Mouse (Mus musculus): ENCODE results near the gene Apol8. TPM values are rescaled to one million over a fixed set of nuclear protein-coding genes. Genes with fewer than 3 reads are reported as not detected.
A peak's percentile ranks its signal among the peaks of the same experiment; 100 is the strongest.
"Not testable (repeated sequence)": the region's sequence is repeated elsewhere in the genome, so short reads cannot be mapped to it uniquely, and the experiment has no call there.

Apol8 gene
- total and polyA plus RNA-seq, 2 experiments from 2014 or later, result 0.36 TPM; not detected in 1

- H3K9me3 ChIP-seq (ENCODE audit: low read length), result no peaks in the 10 kb centered on the region
- H3K4me2 ChIP-seq (ENCODE audit: low read depth, low read length, poor library complexity, severe bottlenecking), result no peak overlapping the region
- H3K4me1 ChIP-seq (ENCODE audit: insufficient read depth, low read length), result no peaks in the 10 kb centered on the region
- no peaks in the 10 kb centered on the region for H3K36me3 ChIP-seq (ENCODE audit: insufficient read depth, low read length)
- H3K27me3 ChIP-seq (ENCODE audit: insufficient read depth, low read length), result no peaks in the 10 kb centered on the region
- 91% methylated on average over 10 of the region's 10 CpGs for WGBS
- no peak overlapping the region for H3K27ac ChIP-seq (ENCODE audit: low read depth, low read length)
- no peak for ATAC-seq (ENCODE audit: low FRiP score)
- DNase-seq (ENCODE audit: low spot score), result peak; percentile 54
- H3K9ac ChIP-seq (replicated peaks; ENCODE audit: low read length, poor library complexity, severe bottlenecking), result no peak overlapping the region
- H3K4me3 ChIP-seq (ENCODE audit: low read depth, low read length), result no peak overlapping the region
- TF ChIP-seq CTCF (IDR thresholded peaks at IDR 0.05), result no peak
Measured at GRCm38 (mm10) chr15:77749717-77750116, 7.1 kb downstream of the Apol8 start.

- DNase-seq (ENCODE audit: low spot score) (no peak), ATAC-seq (ENCODE audit: low FRiP score) (no peak)
- Histone ChIP-seq H3K9ac (replicated peaks; ENCODE audit: low read length, poor library complexity, severe bottlenecking) (no peak overlapping the region), H3K9me3 (ENCODE audit: low read length) (no peaks in the 10 kb centered on the region), H3K27me3 (ENCODE audit: insufficient read depth, low read length) (no peaks in the 10 kb centered on the region), H3K4me3 (ENCODE audit: low read depth, low read length) (no peak overlapping the region), H3K36me3 (ENCODE audit: insufficient read depth, low read length) (no peaks in the 10 kb centered on the region), H3K4me1 (ENCODE audit: insufficient read depth, low read length) (no peaks in the 10 kb centered on the region), H3K27ac (ENCODE audit: low read depth, low read length) (no peak overlapping the region), H3K4me2 (ENCODE audit: low read depth, low read length, poor library complexity, severe bottlenecking) (no peak overlapping the region)
- TF ChIP-seq CTCF (IDR thresholded peaks at IDR 0.05), result no peak
- WGBS, result 97% methylated on average over 3 of the region's 3 CpGs
Measured at GRCm38 (mm10) chr15:77748414-77748813, 8.4 kb downstream of the Apol8 start.

- DNase-seq (ENCODE audit: low spot score), result peak; percentile 16
Measured at GRCm38 (mm10) chr15:77746326-77746725, 10.5 kb downstream of the Apol8 start.

DNA sequence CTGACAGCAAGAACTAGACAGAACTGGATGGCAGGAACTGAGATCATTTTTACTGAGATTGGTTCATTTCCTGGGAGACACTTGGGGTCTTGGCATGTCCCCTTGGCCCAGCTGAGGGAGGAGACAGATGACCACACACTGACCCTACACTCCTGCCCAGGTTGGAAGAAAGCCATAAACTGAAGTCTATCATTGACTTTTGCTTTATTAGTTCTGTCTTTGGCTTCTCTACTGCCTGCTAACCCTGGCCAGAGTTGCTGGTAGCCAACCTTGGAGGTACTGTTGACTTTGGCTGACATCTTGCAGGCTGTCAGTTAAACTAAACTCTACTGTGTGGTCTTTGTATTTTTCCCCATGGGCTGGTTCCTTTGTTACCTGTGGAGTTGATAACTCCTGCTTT, 11.7 kb downstream of the Apol8 start:
- H3K9me3 ChIP-seq (ENCODE audit: low read length), result no peaks in the 10 kb centered on the region
- H3K27me3 ChIP-seq (ENCODE audit: insufficient read depth, low read length), result no peaks in the 10 kb centered on the region
- H3K4me2 ChIP-seq (ENCODE audit: low read depth, low read length, poor library complexity, severe bottlenecking), result no peak overlapping the region
- ATAC-seq (ENCODE audit: low FRiP score) (no peak), DNase-seq (ENCODE audit: low spot score) (no peak)
- H3K27ac ChIP-seq (ENCODE audit: low read depth, low read length), result no peak overlapping the region
- H3K9ac ChIP-seq (replicated peaks; ENCODE audit: low read length, poor library complexity, severe bottlenecking), result no peak overlapping the region
- H3K4me3 ChIP-seq (ENCODE audit: low read depth, low read length), result no peak overlapping the region
- TF ChIP-seq CTCF (IDR thresholded peaks at IDR 0.05), result no peak
- no peaks in the 10 kb centered on the region for H3K4me1 ChIP-seq (ENCODE audit: insufficient read depth, low read length)
- H3K36me3 ChIP-seq (ENCODE audit: insufficient read depth, low read length), result no peaks in the 10 kb centered on the region

More at GRCm38 (mm10) chr15:77746326-77746725, 10.5 kb downstream of the Apol8 start:
- Histone ChIP-seq H3K36me3 (ENCODE audit: insufficient read depth, low read length) (no peaks in the 10 kb centered on the region), H3K4me1 (ENCODE audit: insufficient read depth, low read length) (no peaks in the 10 kb centered on the region), H3K27me3 (ENCODE audit: insufficient read depth, low read length) (no peaks in the 10 kb centered on the region), H3K4me3 (ENCODE audit: low read depth, low read length) (no peak overlapping the region), H3K4me2 (ENCODE audit: low read depth, low read length, poor library complexity, severe bottlenecking) (no peak overlapping the region), H3K9ac (replicated peaks; ENCODE audit: low read length, poor library complexity, severe bottlenecking) (no peak overlapping the region), H3K9me3 (ENCODE audit: low read length) (no peaks in the 10 kb centered on the region), H3K27ac (ENCODE audit: low read depth, low read length) (no peak overlapping the region)
- TF ChIP-seq CTCF (IDR thresholded peaks at IDR 0.05), result no peak
- ATAC-seq (ENCODE audit: low FRiP score), result no peak
- WGBS, result 95% methylated on average over 1 of the region's 1 CpGs

DNA sequence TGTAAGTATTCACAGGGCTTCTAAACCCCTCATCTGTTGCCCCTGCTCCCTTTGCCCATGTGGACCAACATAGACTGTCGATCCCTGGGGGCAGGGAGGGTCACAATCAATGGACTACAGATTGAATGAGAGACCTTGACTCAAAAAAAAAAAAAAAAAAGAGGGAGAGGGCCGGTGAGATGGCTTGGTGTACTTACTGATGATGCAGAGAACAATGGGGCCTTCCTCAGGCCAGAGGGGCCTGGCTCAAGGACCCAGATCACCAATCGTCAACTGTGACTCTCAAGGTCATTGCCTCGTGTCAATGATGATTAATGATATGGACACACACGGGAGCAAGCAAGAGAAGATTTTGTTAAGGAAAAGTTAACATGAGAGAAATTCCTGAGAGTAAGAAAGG, 12.2 kb downstream of the Apol8 start:
- Histone ChIP-seq H3K27ac (ENCODE audit: low read depth, low read length) (no peak overlapping the region), H3K4me3 (ENCODE audit: low read depth, low read length) (no peak overlapping the region), H3K4me2 (ENCODE audit: low read depth, low read length, poor library complexity, severe bottlenecking) (no peak overlapping the region), H3K9ac (replicated peaks; ENCODE audit: low read length, poor library complexity, severe bottlenecking) (no peak overlapping the region), H3K27me3 (ENCODE audit: insufficient read depth, low read length) (no peaks in the 10 kb centered on the region), H3K36me3 (ENCODE audit: insufficient read depth, low read length) (no peaks in the 10 kb centered on the region), H3K4me1 (ENCODE audit: insufficient read depth, low read length) (no peaks in the 10 kb centered on the region), H3K9me3 (ENCODE audit: low read length) (no peaks in the 10 kb centered on the region)
- 48% methylated on average over 5 of the region's 5 CpGs for WGBS
- no peak for TF ChIP-seq CTCF (IDR thresholded peaks at IDR 0.05)
- ATAC-seq (ENCODE audit: low FRiP score) (no peak), DNase-seq (ENCODE audit: low spot score) (no peak)

DNA sequence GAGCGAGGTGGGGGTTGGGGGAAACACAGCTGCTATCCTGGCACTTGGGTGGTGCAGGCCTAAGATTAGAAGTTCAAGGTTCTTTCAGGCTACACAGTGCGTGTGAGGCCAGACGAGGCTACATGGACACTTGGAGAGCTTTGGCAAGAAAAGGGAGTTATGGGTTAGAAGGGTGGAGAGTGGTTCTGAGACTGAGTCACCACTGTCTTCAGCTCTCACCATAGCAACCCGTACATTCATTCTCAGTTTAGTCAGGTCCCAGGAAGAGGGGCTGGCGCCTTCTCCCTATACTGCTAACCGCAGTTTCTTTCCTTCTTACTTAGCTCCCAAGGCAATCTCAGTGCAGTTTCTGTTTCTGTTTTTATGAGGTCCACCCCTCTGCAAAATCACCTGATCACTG, 15.2 kb downstream of the Apol8 start:
- H3K4me3 ChIP-seq (ENCODE audit: low read depth, low read length); H3K27ac ChIP-seq (ENCODE audit: low read depth, low read length); H3K9me3 ChIP-seq (ENCODE audit: low read length); H3K27me3 ChIP-seq (ENCODE audit: insufficient read depth, low read length); H3K4me1 ChIP-seq (ENCODE audit: insufficient read depth, low read length); ATAC-seq (ENCODE audit: low FRiP score); H3K36me3 ChIP-seq (ENCODE audit: insufficient read depth, low read length); H3K4me2 ChIP-seq (ENCODE audit: low read depth, low read length, poor library complexity, severe bottlenecking); H3K9ac ChIP-seq (replicated peaks; ENCODE audit: low read length, poor library complexity, severe bottlenecking); DNase-seq (ENCODE audit: low spot score): not testable (repeated sequence)
- WGBS, result 87% methylated on average over 6 of the region's 6 CpGs
